Mouse (Mus musculus) cortical plate, adult 2 months (tissue): ENCODE measurements around the gene Fam71a. TPM values are rescaled to one million over a fixed set of nuclear protein-coding genes. Genes with fewer than 3 reads are reported as not detected.
"Not testable (repeated sequence)": the region's sequence is repeated elsewhere in the genome, so short reads cannot be mapped to it uniquely, and the experiment has no call there.

Source experiments
- H3K27ac ChIP-seq: fragments of 200-500 bp; 2 replicates; pipeline ENCODE4 v1.5.1; 2012; ENCODE audit warnings: low read length, control low read depth, inconsistent platforms; ENCODE audit not compliant: insufficient read depth
- H3K4me1 ChIP-seq: fragments of 200-500 bp; 2 replicates; pipeline ENCODE4 v1.6.1; 2011; ENCODE audit warnings: low read length; ENCODE audit not compliant: control insufficient read depth, insufficient read depth
- H3K4me3 ChIP-seq: fragments of 200-500 bp; 2 replicates; pipeline ENCODE4 v1.5.1; 2011; ENCODE audit warnings: mild to moderate bottlenecking, low read length, control low read depth; ENCODE audit not compliant: insufficient read depth
- CTCF ChIP-seq: fragments of 200-500 bp; IDR thresholded peaks from 2 replicates; pipeline ENCODE4 v1.5.1; 2011; ENCODE audit warnings: mild to moderate bottlenecking, control low read depth, low read length; ENCODE audit not compliant: insufficient read depth; ENCODE audit errors: extremely low read depth
- POLR2A ChIP-seq: fragments of 200-500 bp; IDR thresholded peaks from 2 replicates; pipeline ENCODE4 v1.6.1; 2011; ENCODE audit warnings: mild to moderate bottlenecking, low read length, control low read depth; ENCODE audit not compliant: insufficient read depth; ENCODE audit errors: extremely low read depth
- polyA plus RNA-seq: library from polyadenylated mRNA; depleted of rRNA; stranded (reverse); fragments of >200 nt; gene quantifications from 2 replicates; pipeline ENCODE4 v1.2.3, GENCODE M21; 2012

Gene Fam71a
- polyA plus RNA-seq, 1 experiment: not detected

GRCm38 (mm10) chr1:191170444-191170843, 5.8 kb upstream of the Fam71a start:
- TF ChIP-seq CTCF (no peak), POLR2A (no peak)
- H3K4me3 ChIP-seq: no peak overlapping the region
- H3K27ac ChIP-seq: no peak overlapping the region
- no peaks in the 10 kb centered on the region for H3K4me1 ChIP-seq

- H3K27ac ChIP-seq: no peak overlapping the region
- H3K4me3 ChIP-seq: no peak overlapping the region
- no peak for TF ChIP-seq POLR2A
- H3K4me1 ChIP-seq: no peaks in the 10 kb centered on the region
Observed at GRCm38 (mm10) chr1:191166189-191166588, 1.6 kb upstream of the Fam71a start.

- Histone ChIP-seq H3K27ac (no peak overlapping the region), H3K4me1 (no peaks in the 10 kb centered on the region), H3K4me3 (no peak overlapping the region)
- TF ChIP-seq CTCF (no peak), POLR2A (no peak)
Observed at GRCm38 (mm10) chr1:191154314-191154713, 10.3 kb downstream of the Fam71a start.

GRCm38 (mm10) chr1:191153052-191153451, 11.6 kb downstream of the Fam71a start:
- peak; percentile 80 for TF ChIP-seq CTCF
- TF ChIP-seq POLR2A: no peak
- no peak overlapping the region for H3K27ac ChIP-seq
- H3K4me1 ChIP-seq: no peaks in the 10 kb centered on the region
- H3K4me3 ChIP-seq: no peak overlapping the region

GRCm38 (mm10) chr1:191150924-191151605, 13.6 kb downstream of the Fam71a start:
- no peak for TF ChIP-seq POLR2A
- TF ChIP-seq CTCF: no peak
- Histone ChIP-seq H3K4me1 (no peaks in the 10 kb centered on the region), H3K4me3 (no peak overlapping the region), H3K27ac (no peak overlapping the region)

- H3K4me1 ChIP-seq, H3K4me3 ChIP-seq, H3K27ac ChIP-seq: not testable (repeated sequence)
Observed at GRCm38 (mm10) chr1:191149489-191149888, 15.1 kb downstream of the Fam71a start.

GRCm38 (mm10) chr1:191140983-191141382, 23.6 kb downstream of the Fam71a start:
- TF ChIP-seq POLR2A: no peak
- TF ChIP-seq CTCF: no peak
- Histone ChIP-seq H3K27ac (no peak overlapping the region), H3K4me3 (no peak overlapping the region), H3K4me1 (no peaks in the 10 kb centered on the region)

GRCm38 (mm10) chr1:191138874-191139495, 25.6 kb downstream of the Fam71a start:
- Histone ChIP-seq H3K27ac (no peak overlapping the region), H3K4me3 (no peak overlapping the region), H3K4me1 (no peaks in the 10 kb centered on the region)
- no peak for TF ChIP-seq POLR2A
- no peak for TF ChIP-seq CTCF

GRCm38 (mm10) chr1:191138436-191138835, 26.2 kb downstream of the Fam71a start:
- no peak for TF ChIP-seq CTCF
- no peak for TF ChIP-seq POLR2A
- Histone ChIP-seq H3K4me1 (no peaks in the 10 kb centered on the region), H3K4me3 (no peak overlapping the region), H3K27ac (no peak overlapping the region)

GRCm38 (mm10) chr1:191135406-191135805, 29.2 kb downstream of the Fam71a start:
- no peak for TF ChIP-seq POLR2A
- no peak for TF ChIP-seq CTCF
- H3K4me3 ChIP-seq: no peak overlapping the region
- no peaks in the 10 kb centered on the region for H3K4me1 ChIP-seq
- H3K27ac ChIP-seq: no peak overlapping the region

GRCm38 (mm10) chr1:191132934-191133333, 31.7 kb downstream of the Fam71a start:
- H3K4me1 ChIP-seq: no peaks in the 10 kb centered on the region

More at GRCm38 (mm10) chr1:191132934-191133333, 31.7 kb downstream of the Fam71a start:
- no peak for TF ChIP-seq CTCF
- no peak for TF ChIP-seq POLR2A
- no peak overlapping the region for H3K4me3 ChIP-seq
- H3K27ac ChIP-seq: no peak overlapping the region
